Mouse (Mus musculus) cerebellum, postnatal 10 days (tissue): ENCODE results near the gene Dock6.
"Not testable (repeated sequence)": the region's sequence is repeated elsewhere in the genome, so short reads cannot be mapped to it uniquely, and the experiment has no call there.

Source experiments
- DNase-seq, 2 experiments: peaks; one replicate each; pipeline ENCODE4 v3.0.0; 2021; ENCODE audit warnings: mixed read lengths in 2 of 2

The Dock6 gene

GRCm38 (mm10) chr9:21852128-21853091 lies at the start of gene Dock6:
Gene Dock6, minus strand, starts transcription at chr9:21852635.
- DNase-seq, result peak; percentile 77 to 82

- DNase-seq, result peak; percentile 84 to 88
These were observed 48.9 kb upstream of the Dock6 start for GRCm38 (mm10) chr9:21901223-21901820.

GRCm38 (mm10) chr9:21889229-21889628 lies 36.8 kb upstream of the Dock6 start:
- DNase-seq, result no peak

- no peak for DNase-seq
These were observed 24.2 kb upstream of the Dock6 start for GRCm38 (mm10) chr9:21876601-21877000.

- peak; percentile 55 to 62 for DNase-seq
These were observed 19.8 kb upstream of the Dock6 start for GRCm38 (mm10) chr9:21872204-21872603.

- DNase-seq, result peak; percentile 78 to 83
These were observed 18.6 kb upstream of the Dock6 start for GRCm38 (mm10) chr9:21870879-21871524.

- DNase-seq, result peak; percentile 74 to 79
These were observed 16.9 kb upstream of the Dock6 start for GRCm38 (mm10) chr9:21869290-21869689.

GRCm38 (mm10) chr9:21867726-21868125 lies 15.3 kb upstream of the Dock6 start:
- DNase-seq, result no peak

- DNase-seq, result no peak
These were observed 14.2 kb upstream of the Dock6 start for GRCm38 (mm10) chr9:21866641-21867040.

- no peak for DNase-seq
These were observed 13.4 kb upstream of the Dock6 start for GRCm38 (mm10) chr9:21865673-21866398.

GRCm38 (mm10) chr9:21862181-21862580 lies 9.7 kb upstream of the Dock6 start:
- DNase-seq, result no peak

GRCm38 (mm10) chr9:21860349-21860748 lies 7.9 kb upstream of the Dock6 start:
- not testable (repeated sequence) for DNase-seq

- no peak for DNase-seq
These were observed 7.2 kb upstream of the Dock6 start for GRCm38 (mm10) chr9:21859606-21860005.

- no peak for DNase-seq
These were observed 5.6 kb upstream of the Dock6 start for GRCm38 (mm10) chr9:21858084-21858483.

- DNase-seq, result no peak
These were observed 5.1 kb upstream of the Dock6 start for GRCm38 (mm10) chr9:21857501-21857900.

- DNase-seq, result no peak
These were observed 2.5 kb upstream of the Dock6 start for GRCm38 (mm10) chr9:21854894-21855293.

- no peak for DNase-seq
These were observed 1.5 kb upstream of the Dock6 start for GRCm38 (mm10) chr9:21853961-21854360.

GRCm38 (mm10) chr9:21851084-21851483 lies 1.4 kb downstream of the Dock6 start:
- no peak for DNase-seq

GRCm38 (mm10) chr9:21849691-21850677 lies 2.5 kb downstream of the Dock6 start:
- no peak for DNase-seq

- DNase-seq, result no peak
These were observed 4.5 kb downstream of the Dock6 start for GRCm38 (mm10) chr9:21847926-21848325.

GRCm38 (mm10) chr9:21847425-21847824 lies 5.0 kb downstream of the Dock6 start:
- DNase-seq, result no peak
